In genomic region chr11:100829691-100830090, GRCm38 (mm10) we compare ENCODE assay signal across 28 mouse cellular contexts. TPM values are rescaled to one million over a fixed set of nuclear protein-coding genes. Genes with fewer than 3 reads are reported as not detected.
A peak's percentile ranks its signal among the peaks of the same experiment; 100 is the strongest.
DNase-seq lines count a peak whose midpoint lies in the region; ATAC-seq and TF ChIP-seq lines count a peak whose summit lies in the region.
"Had no signal": no experiment of that assay in that cellular context is flagged by ENCODE, and none has a peak within 500 bp of the region (broad histone marks: within the 10 kb centered on the region; RNA-seq: fewer than 3 reads in every experiment).

No protein-coding gene starts in this region.

- H3K4me2 ChIP-seq in liver, postnatal 0 days (ENCODE audit: low read depth, low read length), result no peak overlapping the region
- H3K4me2 ChIP-seq in liver, embryonic 11.5 days, result no peak overlapping the region
- H3K4me2 ChIP-seq in intestine, postnatal 0 days (replicated peaks; ENCODE audit: low read depth), result no peak overlapping the region
- H3K4me2 ChIP-seq: forebrain, embryonic 12.5 days; heart, embryonic 15.5 days; liver, embryonic 12.5 days had no signal

- H3K4me1 ChIP-seq in liver, postnatal 0 days (ENCODE audit: insufficient read depth), result peaks cover 69% of the 10 kb centered on the region
- peaks cover 34% of the 10 kb centered on the region for H3K4me1 ChIP-seq in liver, embryonic 11.5 days (replicated peaks; ENCODE audit: control insufficient read depth, insufficient read depth, low read length)
- peaks cover 11% of the 10 kb centered on the region for H3K4me1 ChIP-seq in intestine, postnatal 0 days (replicated peaks; ENCODE audit: control insufficient read depth, insufficient read depth, low read length)

- WGBS in liver, postnatal 0 days (ENCODE audit: insufficient replicate concordance), result 75% methylated on average over 12 of the region's 12 CpGs
- WGBS in liver, embryonic 11.5 days, result 84% methylated on average over 12 of the region's 12 CpGs
- WGBS in intestine, postnatal 0 days, result 83% methylated on average over 12 of the region's 12 CpGs

- H3K4me3 ChIP-seq in liver, postnatal 0 days (ENCODE audit: low read depth, low read length), result no peak overlapping the region
- no peak overlapping the region for H3K4me3 ChIP-seq in liver, embryonic 11.5 days (ENCODE audit: low read depth, low read length)
- H3K4me3 ChIP-seq in intestine, postnatal 0 days (ENCODE audit: low read depth, low read length), result no peak overlapping the region
- H3K4me3 ChIP-seq: erythroblast, embryonic 14.5 days; forebrain, embryonic 12.5 days; heart, embryonic 10.5 days; heart, embryonic 15.5 days; liver, embryonic 12.5 days; megakaryocyte, embryonic 14.5 days; midbrain, embryonic 13.5 days had no signal

- peak; percentile 58 for DNase-seq in adrenal gland, postnatal 14 days
- DNase-seq in adrenal gland, adult 18-20 months (ENCODE audit: low spot score in 2 of 2), result no peak
- DNase-seq in liver, postnatal 0 days, result no peak
- no peak for DNase-seq in liver, embryonic 11.5 days (ENCODE audit: low spot score)
- peak; percentile 71 for DNase-seq in gastrocnemius, postnatal 14 days
- no peak for DNase-seq in kidney, adult 9 months
- DNase-seq: cerebellum, adult 18-20 months; forebrain, postnatal 0 days; heart, adult 11 months; kidney, postnatal 14 days; layer of hippocampus, adult 9-11 months; lung, adult 18-20 months; lung, postnatal 4 days; right cerebral cortex, adult 18-20 months; thymus, adult 18-20 months; thymus, postnatal 36 days had no signal

- intact Hi-C loops in gastrocnemius, postnatal 14 days (cut with DNase I; ENCODE audit: low total_unique reads), result no loop called here

- TF ChIP-seq EP300 in liver, postnatal 0 days (IDR thresholded peaks at IDR 0.05; ENCODE audit: low read depth), result no peak

- no peak overlapping the region for H3K9ac ChIP-seq in liver, postnatal 0 days (replicated peaks)
- H3K9ac ChIP-seq in liver, embryonic 11.5 days (ENCODE audit: low read depth, low read length), result no peak overlapping the region
- H3K9ac ChIP-seq in intestine, postnatal 0 days (ENCODE audit: low read depth, low read length), result no peak overlapping the region
- H3K9ac ChIP-seq: forebrain, embryonic 12.5 days; forebrain, postnatal 0 days; heart, embryonic 15.5 days; liver, embryonic 12.5 days had no signal

- no peak for TF ChIP-seq CTCF in liver, postnatal 0 days (IDR thresholded peaks at IDR 0.05; ENCODE audit: low read depth)
- no peak for TF ChIP-seq CTCF in intestine, postnatal 0 days (IDR thresholded peaks at IDR 0.05; ENCODE audit: low read depth)

- H3K27me3 ChIP-seq in liver, postnatal 0 days (ENCODE audit: insufficient read depth, low read length), result no peaks in the 10 kb centered on the region
- no peaks in the 10 kb centered on the region for H3K27me3 ChIP-seq in liver, embryonic 11.5 days (replicated peaks; ENCODE audit: control insufficient read depth, insufficient read depth, low read length)
- no peaks in the 10 kb centered on the region for H3K27me3 ChIP-seq in intestine, postnatal 0 days (replicated peaks; ENCODE audit: control insufficient read depth, insufficient read depth, low read length)
- H3K27me3 ChIP-seq: forebrain, embryonic 12.5 days; heart, embryonic 15.5 days; liver, embryonic 12.5 days; megakaryocyte, embryonic 14.5 days; midbrain, embryonic 13.5 days; Patski had no signal

- 0 out of 2 replicates have a peak, but pooled peaks cover 4% of the 10 kb centered on the region for H3K36me3 ChIP-seq in liver, postnatal 0 days (replicated peaks; ENCODE audit: insufficient read depth, low read length)
- peaks cover 7% of the 10 kb centered on the region; the same call in 1 of the 2 replicates for H3K36me3 ChIP-seq in liver, embryonic 11.5 days (ENCODE audit: control insufficient read depth, insufficient read depth, low read length)
- H3K36me3 ChIP-seq in intestine, postnatal 0 days (ENCODE audit: control insufficient read depth, insufficient read depth), result no peaks in the 10 kb centered on the region
- H3K36me3 ChIP-seq: forebrain, embryonic 12.5 days; heart, embryonic 15.5 days; midbrain, embryonic 13.5 days had no signal

- peak overlapping the region; percentile 75 for H3K27ac ChIP-seq in liver, postnatal 0 days (ENCODE audit: low read depth)
- no peak overlapping the region for H3K27ac ChIP-seq in liver, embryonic 11.5 days (ENCODE audit: low read depth, low read length)
- H3K27ac ChIP-seq in intestine, postnatal 0 days (ENCODE audit: low read depth, low read length), result no peak overlapping the region
- H3K27ac ChIP-seq: heart, embryonic 10.5 days; liver, embryonic 12.5 days; stomach, postnatal 0 days had no signal

- ATAC-seq in liver, postnatal 0 days, result no peak
- ATAC-seq in liver, embryonic 11.5 days (replicated peaks; ENCODE audit: low FRiP score), result no peak
- ATAC-seq in intestine, postnatal 0 days, result no peak
- ATAC-seq: forebrain, postnatal 0 days; hindbrain, embryonic 16.5 days; liver, embryonic 12.5 days; lung, postnatal 0 days; midbrain, embryonic 13.5 days; Patski had no signal

- H3K9me3 ChIP-seq in liver, postnatal 0 days (ENCODE audit: low read length), result no peaks in the 10 kb centered on the region
- no peaks in the 10 kb centered on the region for H3K9me3 ChIP-seq in liver, embryonic 11.5 days (ENCODE audit: control insufficient read depth, low read length)
- no peaks in the 10 kb centered on the region for H3K9me3 ChIP-seq in intestine, postnatal 0 days (ENCODE audit: control insufficient read depth)
- H3K9me3 ChIP-seq: forebrain, embryonic 12.5 days; heart, embryonic 10.5 days; heart, embryonic 15.5 days; liver, embryonic 12.5 days; megakaryocyte, embryonic 14.5 days; midbrain, embryonic 13.5 days had no signal

RNA-seq across cellular contexts. Expression of gene Stat5b, which starts 20.8 kb away (rescaled TPM):
- total RNA-seq in adrenal gland, postnatal 14 days (2021), result 72.8 and 74.6 TPM in 2 replicates
- total RNA-seq in adrenal gland, adult 18-20 months (2021), result 10 to 100 TPM; 40.1 to 74.3 TPM
- 15.4 and 16.4 TPM in 2 replicates for polyA plus RNA-seq in liver, postnatal 0 days (2015; fragmentation: Nextera tagmentation; extraction: Ambion mirVana)
- 46.0 and 50.1 TPM in 2 replicates for polyA plus RNA-seq in liver, embryonic 11.5 days (2014; fragmentation: Nextera tagmentation; extraction: Ambion mirVana)
- total RNA-seq in gastrocnemius, postnatal 14 days (2021), result 100 to 1,000 TPM in 1 of 2 experiments, 10 to 100 TPM in 1; 100.0 to 110 TPM
- polyA plus RNA-seq in intestine, postnatal 0 days (2015; fragmentation: Nextera tagmentation; extraction: Ambion mirVana), result 13.0 and 13.3 TPM in 2 replicates

RNA-seq across cellular contexts. Expression of gene Stat5a, which starts 29.5 kb away (rescaled TPM):
- total RNA-seq in adrenal gland, postnatal 14 days (2021), result 37.8 and 44.2 TPM in 2 replicates
- total RNA-seq in adrenal gland, adult 18-20 months (2021), result 10 to 100 TPM; 28.0 to 29.3 TPM
- 4.7 and 6.0 TPM in 2 replicates for polyA plus RNA-seq in liver, postnatal 0 days (2015; fragmentation: Nextera tagmentation; extraction: Ambion mirVana)
- 26.3 and 27.8 TPM in 2 replicates for polyA plus RNA-seq in liver, embryonic 11.5 days (2014; fragmentation: Nextera tagmentation; extraction: Ambion mirVana)
- total RNA-seq in gastrocnemius, postnatal 14 days (2021), result 10 to 100 TPM; 17.9 to 21.5 TPM
- polyA plus RNA-seq in intestine, postnatal 0 days (2015; fragmentation: Nextera tagmentation; extraction: Ambion mirVana), result 4.8 TPM in 2 replicates

RNA-seq across cellular contexts. Expression of gene Ghdc, which starts 58.9 kb away (rescaled TPM):
- total RNA-seq in adrenal gland, postnatal 14 days (2021), result 19.7 and 19.9 TPM in 2 replicates
- total RNA-seq in adrenal gland, adult 18-20 months (2021), result 10 to 100 TPM; 17.8 to 21.4 TPM
- polyA plus RNA-seq in liver, postnatal 0 days (2015; fragmentation: Nextera tagmentation; extraction: Ambion mirVana), result 1.6 and 1.9 TPM in 2 replicates
- 3.1 and 3.8 TPM in 2 replicates for polyA plus RNA-seq in liver, embryonic 11.5 days (2014; fragmentation: Nextera tagmentation; extraction: Ambion mirVana)
- total RNA-seq in gastrocnemius, postnatal 14 days (2021), result 1 to 10 TPM; 5.6 to 7.1 TPM
- polyA plus RNA-seq in intestine, postnatal 0 days (2015; fragmentation: Nextera tagmentation; extraction: Ambion mirVana), result 5.2 and 5.5 TPM in 2 replicates

Comparison
In these comparisons a context has a peak if more than half of its experiments do, and no peak if none do; other contexts are left out.
1. DNase-seq: peak in adrenal gland, postnatal 14 days (single experiment) and gastrocnemius, postnatal 14 days (single experiment); none in adrenal gland, adult 18-20 months (0 of 2), liver, postnatal 0 days (single experiment), liver, embryonic 11.5 days (single experiment) and kidney, adult 9 months (single experiment).